Mouse (Mus musculus): Measurements from ENCODE around the gene Actr3b.
"Not testable (repeated sequence)": the region's sequence is repeated elsewhere in the genome, so short reads cannot be mapped to it uniquely, and the experiment has no call there.

Gene Actr3b

GRCm38 (mm10) chr5:25773921-25774790 is 14.4 kb downstream of the Actr3b start:
- DNase-seq (ENCODE audit: low spot score in 2 of 2) = peak; percentile 81 to 90

- peak in 1 of 2 experiments; percentile 38 for DNase-seq (ENCODE audit: low spot score in 2 of 2)
Measured at GRCm38 (mm10) chr5:25791570-25791969, 31.8 kb downstream of the Actr3b start.

GRCm38 (mm10) chr5:25797776-25798175 is 38.0 kb downstream of the Actr3b start:
- peak in 1 of 2 experiments; percentile 27 for DNase-seq (ENCODE audit: low spot score in 2 of 2)

- DNase-seq (ENCODE audit: low spot score in 2 of 2) = peak; percentile 61 to 62
Measured at GRCm38 (mm10) chr5:25800929-25801328, 41.1 kb downstream of the Actr3b start.

- peak; percentile 46 to 49 for DNase-seq (ENCODE audit: low spot score in 2 of 2)
Measured at GRCm38 (mm10) chr5:25801744-25802143, 41.9 kb downstream of the Actr3b start.

GRCm38 (mm10) chr5:25804569-25804968 is 44.8 kb downstream of the Actr3b start:
- peak in 1 of 2 experiments; percentile 23 for DNase-seq (ENCODE audit: low spot score in 2 of 2)

- DNase-seq (ENCODE audit: low spot score in 2 of 2) = no peak
Measured at GRCm38 (mm10) chr5:25812922-25813321, 53.1 kb downstream of the Actr3b start.

GRCm38 (mm10) chr5:25829308-25830094 is 69.7 kb downstream of the Actr3b start:
- no peak for DNase-seq (ENCODE audit: low spot score in 2 of 2)

GRCm38 (mm10) chr5:25830802-25831201 is 71.0 kb downstream of the Actr3b start:
- DNase-seq (ENCODE audit: low spot score in 2 of 2) = no peak

GRCm38 (mm10) chr5:25831624-25832023 is 71.8 kb downstream of the Actr3b start:
- DNase-seq (ENCODE audit: low spot score in 2 of 2) = peak; percentile 78 to 79

- peak; percentile 61 to 65 for DNase-seq (ENCODE audit: low spot score in 2 of 2)
Measured at GRCm38 (mm10) chr5:25839400-25839799, 79.6 kb downstream of the Actr3b start.

GRCm38 (mm10) chr5:25846558-25846957 is 86.8 kb downstream of the Actr3b start:
- no peak for DNase-seq (ENCODE audit: low spot score in 2 of 2)

GRCm38 (mm10) chr5:25847154-25847553 is 87.4 kb downstream of the Actr3b start:
- DNase-seq (ENCODE audit: low spot score in 2 of 2) = no peak

- peak; percentile 57 to 75 for DNase-seq (ENCODE audit: low spot score in 2 of 2)
Measured at GRCm38 (mm10) chr5:25848058-25848457, 88.3 kb downstream of the Actr3b start.

GRCm38 (mm10) chr5:25866201-25866600 is 106.4 kb downstream of the Actr3b start:
- no peak for DNase-seq (ENCODE audit: low spot score in 2 of 2)

GRCm38 (mm10) chr5:25869880-25870279 is 110.1 kb downstream of the Actr3b start:
- no peak for DNase-seq (ENCODE audit: low spot score in 2 of 2)

- no peak for DNase-seq (ENCODE audit: low spot score in 2 of 2)
Measured at GRCm38 (mm10) chr5:25870632-25871031, 110.8 kb downstream of the Actr3b start.

GRCm38 (mm10) chr5:25871342-25872023 is 111.7 kb downstream of the Actr3b start:
- no peak for DNase-seq (ENCODE audit: low spot score in 2 of 2)

- peak in 1 of 2 experiments; percentile 49 for DNase-seq (ENCODE audit: low spot score in 2 of 2)
Measured at GRCm38 (mm10) chr5:25873046-25873445, 113.2 kb downstream of the Actr3b start.

GRCm38 (mm10) chr5:25875927-25876326 is 116.1 kb downstream of the Actr3b start:
- not testable (repeated sequence) for DNase-seq (ENCODE audit: low spot score in 2 of 2)

GRCm38 (mm10) chr5:25877281-25877680 is 117.5 kb downstream of the Actr3b start:
- no peak for DNase-seq (ENCODE audit: low spot score in 2 of 2)

- no peak for DNase-seq (ENCODE audit: low spot score in 2 of 2)
Measured at GRCm38 (mm10) chr5:25877996-25878395, 118.2 kb downstream of the Actr3b start.

Data from right cerebral cortex, postnatal 10 days (tissue).